Mouse (Mus musculus) T-cell, adult 2 months (primary cell): ENCODE results near the gene Ctnnd1.
"Not testable (repeated sequence)": the region's sequence is repeated elsewhere in the genome, so short reads cannot be mapped to it uniquely, and the experiment has no call there.

Source experiments
- DNase-seq: peaks from one replicate; pipeline ENCODE4 v3.0.0; 2022; ENCODE audit warnings: low spot score

The Ctnnd1 gene

GRCm38 (mm10) chr2:84650464-84651195 is at the start of gene Ctnnd1:
Gene Ctnnd1 (minus strand): TSS chr2:84650765.
- DNase-seq, result no peak

GRCm38 (mm10) chr2:84695007-84695695 is 44.6 kb upstream of the Ctnnd1 start:
- no peak for DNase-seq

- DNase-seq, result no peak
Measured at GRCm38 (mm10) chr2:84690050-84690449, 39.5 kb upstream of the Ctnnd1 start.

GRCm38 (mm10) chr2:84688080-84688844 is 37.7 kb upstream of the Ctnnd1 start:
- DNase-seq, result no peak

- no peak for DNase-seq
Measured at GRCm38 (mm10) chr2:84682605-84683183, 32.1 kb upstream of the Ctnnd1 start.

- DNase-seq, result no peak
Measured at GRCm38 (mm10) chr2:84679016-84679415, 28.5 kb upstream of the Ctnnd1 start, which contains the start of gene Tmx2. Gene Tmx2 (minus strand): TSS chr2:84679140.

- DNase-seq, result peak; percentile 96
Measured at GRCm38 (mm10) chr2:84677968-84678880, 27.7 kb upstream of the Ctnnd1 start, which contains the start of the genes Gm28635 and Med19. Gene Gm28635 (minus strand): TSS chr2:84678041. Gene Med19 (plus strand): TSS chr2:84678402.

GRCm38 (mm10) chr2:84677270-84677967 is 26.9 kb upstream of the Ctnnd1 start:
- DNase-seq, result no peak

- not testable (repeated sequence) for DNase-seq
Measured at GRCm38 (mm10) chr2:84671535-84671934, 21.0 kb upstream of the Ctnnd1 start.

GRCm38 (mm10) chr2:84670569-84670933 is 20.0 kb upstream of the Ctnnd1 start, which contains the start of gene Selenoh:
Gene Selenoh (minus strand): TSS chr2:84670770.
- peak; percentile 89 for DNase-seq

- DNase-seq, result no peak
Measured at GRCm38 (mm10) chr2:84669828-84670568, 19.4 kb upstream of the Ctnnd1 start.

GRCm38 (mm10) chr2:84666081-84666480 is 15.5 kb upstream of the Ctnnd1 start:
- DNase-seq, result no peak

- DNase-seq, result peak; percentile 45
Measured at GRCm38 (mm10) chr2:84662866-84663265, 12.3 kb upstream of the Ctnnd1 start.

- peak; percentile 59 for DNase-seq
Measured at GRCm38 (mm10) chr2:84660253-84660652, 9.7 kb upstream of the Ctnnd1 start.

- no peak for DNase-seq
Measured at GRCm38 (mm10) chr2:84658806-84659205, 8.2 kb upstream of the Ctnnd1 start, which contains the start of gene Btbd18. Gene Btbd18 (plus strand): TSS chr2:84659079.

GRCm38 (mm10) chr2:84655864-84656263 is 5.3 kb upstream of the Ctnnd1 start:
- no peak for DNase-seq

GRCm38 (mm10) chr2:84653354-84653753 is 2.8 kb upstream of the Ctnnd1 start:
- no peak for DNase-seq

- no peak for DNase-seq
Measured at GRCm38 (mm10) chr2:84649674-84650073, 891 bp downstream of the Ctnnd1 start.

- DNase-seq, result no peak
Measured at GRCm38 (mm10) chr2:84648369-84648768, 2.2 kb downstream of the Ctnnd1 start.
